Mouse (Mus musculus): ENCODE measurements around the gene Klk1b8.

- TF ChIP-seq GATA1 (IDR thresholded peaks at IDR 0.05; ENCODE audit: borderline replicate concordance, low read length), result no peak
- no peak for TF ChIP-seq FLI1 (IDR thresholded peaks at IDR 0.05; ENCODE audit: low read length)
Measured at GRCm38 (mm10) chr7:43921087-43921486, 29.4 kb upstream of the Klk1b8 start.
